Mouse (Mus musculus) forebrain, embryonic 11.5 days (tissue): Measurements from ENCODE around the gene Rex1bd. TPM values are rescaled to one million over a fixed set of nuclear protein-coding genes. Genes with fewer than 3 reads are reported as not detected.

Experiments
- ATAC-seq: fragments of 200-750 bp; cut with Nextera tagmentation; replicated peaks from 2 replicates; pipeline ENCODE4 v1.8.0; 2017; ENCODE audit warnings: moderate TSS enrichment; ENCODE audit not compliant: low FRiP score
- DNase-seq: peaks from one replicate; pipeline ENCODE4 v3.0.0-alpha.2; 2017; ENCODE audit warnings: low spot score
- H3K27ac ChIP-seq: fragments of 300-500 bp; sonication (generic); 2 replicates; pipeline ENCODE4 v1.5.1; 2014; ENCODE audit warnings: low read depth, low read length
- H3K27me3 ChIP-seq: fragments of 300-500 bp; sonication (generic); 2 replicates; pipeline ENCODE4 v1.6.1; 2014; ENCODE audit warnings: mild to moderate bottlenecking, low read length, mixed read lengths; ENCODE audit not compliant: control insufficient read depth, insufficient read depth
- H3K36me3 ChIP-seq: fragments of 300-500 bp; sonication (generic); 2 replicates; pipeline ENCODE4 v1.6.1; 2014; ENCODE audit warnings: mild to moderate bottlenecking, low read length, moderate library complexity, mixed read lengths; ENCODE audit not compliant: control insufficient read depth, insufficient read depth
- H3K4me1 ChIP-seq: fragments of 300-500 bp; sonication (generic); replicated peaks from 2 replicates; pipeline ENCODE4 v1.6.1; 2014; ENCODE audit warnings: low read length, mixed read lengths; ENCODE audit not compliant: control insufficient read depth, insufficient read depth
- H3K4me2 ChIP-seq: fragments of 300-500 bp; sonication (generic); 2 replicates; pipeline ENCODE4 v1.6.1; 2014; ENCODE audit warnings: low read depth, mild to moderate bottlenecking, low read length, moderate library complexity, mixed read lengths; ENCODE audit not compliant: severe bottlenecking
- H3K4me3 ChIP-seq: fragments of 300-500 bp; sonication (generic); 2 replicates; pipeline ENCODE4 v1.5.1; 2014; ENCODE audit warnings: low read depth, low read length
- H3K9ac ChIP-seq: fragments of 300-500 bp; sonication (generic); 2 replicates; pipeline ENCODE4 v1.6.1; 2014; ENCODE audit warnings: low read length
- H3K9me3 ChIP-seq: fragments of 300-500 bp; sonication (generic); 2 replicates; pipeline ENCODE4 v1.6.1; 2016; ENCODE audit warnings: low read length, mixed read lengths; ENCODE audit not compliant: control insufficient read depth
- WGBS: fragments of 180-500 bp; shearing (Covaris S2); extraction: QIAGEN DNeasy Blood & Tissue Kit; methylation state at CpG from one replicate; pipeline ENCODE4 v1.1.7; 2014; 5-methylcytosine and 5-hydroxymethylcytosine counted together
- polyA plus RNA-seq: library from polyadenylated mRNA; unstranded; fragments of >200 nt; fragmentation: Nextera tagmentation; extraction: Ambion mirVana; gene quantifications from 2 replicates; pipeline ENCODE4 v1.2.1, GENCODE M21; 2014

The Rex1bd gene
- polyA plus RNA-seq, 1 experiment from 2014 or later = 113 TPM

DNA sequence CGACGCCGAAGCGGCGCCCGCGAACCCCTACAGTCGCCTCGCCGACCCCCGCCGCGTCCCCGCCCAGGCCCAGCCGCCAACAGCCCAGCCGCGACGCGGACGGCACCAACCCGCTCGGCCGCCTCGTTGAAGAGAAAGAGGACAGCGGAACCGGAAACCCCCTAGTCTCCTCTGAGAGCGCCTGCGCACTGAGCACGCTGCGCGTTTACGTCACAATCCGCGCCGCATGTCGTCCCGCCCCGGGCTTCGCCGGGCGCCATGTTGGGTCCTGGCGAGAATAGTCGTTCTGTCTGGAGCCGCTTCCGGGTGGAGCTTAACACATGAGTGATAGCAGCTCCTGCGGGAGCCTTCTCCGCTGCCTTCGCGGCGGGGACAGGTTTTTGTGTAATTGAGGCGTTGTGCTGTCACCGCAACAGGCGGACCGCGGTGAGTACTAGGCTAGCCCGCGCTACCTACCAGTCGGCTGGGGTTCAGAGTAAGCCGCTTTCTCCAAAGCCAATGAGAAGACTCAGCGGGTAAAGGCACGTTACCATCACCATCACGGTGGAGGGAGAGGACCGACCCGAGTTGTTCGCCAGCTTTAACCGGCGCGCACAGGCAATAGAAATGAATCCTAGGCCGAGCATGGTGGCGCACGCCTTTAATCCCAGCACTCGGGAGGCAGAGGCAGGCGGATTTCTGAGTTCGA, 3.8 kb upstream of the Rex1bd start, which contains the start of gene Uba52:
Gene Uba52 (minus strand): TSS at position 574 of the 688 bp plus-strand sequence.
- Histone ChIP-seq H3K9me3 (no peaks in the 10 kb centered on the region), H3K4me3 (peak within 1 kb of the TSS; percentile 98), H3K27me3 (no peaks in the 10 kb centered on the region), H3K4me2 (peak within 1 kb of the TSS; percentile 76), H3K36me3 (peaks cover 12% of the 10 kb centered on the region; the same call in 1 of the 2 replicates), H3K9ac (peak within 1 kb of the TSS; percentile 97), H3K27ac (peak within 1 kb of the TSS; percentile 93), H3K4me1 (peaks cover 16% of the 10 kb centered on the region)
- ATAC-seq (peak; percentile 84), DNase-seq (peak; percentile 98)
- WGBS = 1% methylated on average over 74 of the region's 74 CpGs

DNA sequence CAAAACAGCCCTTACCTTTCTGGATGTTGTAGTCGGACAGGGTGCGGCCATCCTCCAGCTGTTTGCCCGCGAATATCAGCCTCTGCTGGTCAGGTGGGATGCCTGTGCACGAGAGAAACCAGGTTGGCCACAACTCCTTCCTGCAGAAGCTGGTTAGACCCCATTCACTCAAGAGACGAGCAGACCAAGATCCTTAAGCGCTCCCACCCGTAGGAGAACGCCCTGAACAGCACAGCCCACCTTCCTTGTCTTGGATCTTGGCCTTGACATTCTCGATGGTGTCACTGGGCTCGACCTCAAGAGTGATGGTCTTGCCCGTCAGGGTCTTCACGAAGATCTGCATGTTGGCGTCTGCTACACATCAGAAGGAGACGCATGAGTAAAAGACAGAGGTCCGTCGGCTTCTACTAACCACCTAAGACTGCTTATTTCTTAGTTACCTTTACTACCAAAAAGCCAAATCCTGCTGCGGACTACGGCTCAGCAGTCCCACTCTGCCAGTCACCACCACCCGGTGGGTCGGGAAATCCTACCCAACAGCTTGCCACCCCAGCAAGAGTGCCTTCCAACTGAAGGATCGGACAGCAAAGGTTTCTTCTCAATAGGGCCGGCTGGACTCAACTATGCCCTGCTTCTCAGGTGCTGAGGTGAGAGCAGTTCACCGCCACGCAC, 2.9 kb upstream of the Rex1bd start:
- Histone ChIP-seq H3K27ac (peak overlapping the region; percentile 93; the same call in 1 of the 2 replicates), H3K36me3 (peaks cover 12% of the 10 kb centered on the region; the same call in 1 of the 2 replicates), H3K4me3 (peak overlapping the region; percentile 98), H3K4me2 (peak overlapping the region; percentile 76), H3K4me1 (peaks cover 16% of the 10 kb centered on the region), H3K27me3 (no peaks in the 10 kb centered on the region), H3K9ac (peak overlapping the region; percentile 97), H3K9me3 (no peaks in the 10 kb centered on the region)
- no peak for ATAC-seq
- 14% methylated on average over 25 of the region's 25 CpGs for WGBS
- DNase-seq = no peak

DNA sequence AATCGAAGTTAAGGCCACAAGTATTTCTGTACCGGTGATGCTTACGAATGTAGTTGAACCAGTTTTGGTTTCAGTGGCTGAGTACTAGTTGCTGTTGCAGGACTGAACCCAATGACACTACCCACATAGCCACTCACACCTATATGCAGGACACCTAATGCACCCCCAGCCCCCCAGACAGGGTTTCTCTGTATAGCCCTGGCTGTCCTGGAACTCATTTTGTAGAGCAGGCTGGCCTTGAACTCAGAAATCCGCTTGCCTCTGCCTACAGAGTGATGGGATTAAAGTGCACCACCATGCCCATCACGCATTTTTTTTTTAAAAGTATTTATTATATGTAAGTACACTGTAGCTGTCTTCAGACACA, 458 bp upstream of the Rex1bd start:
- Histone ChIP-seq H3K27me3 (peaks cover 17% of the 10 kb centered on the region), H3K4me2 (no peak overlapping the region), H3K36me3 (peaks cover 7% of the 10 kb centered on the region; the same call in 1 of the 2 replicates), H3K27ac (no peak overlapping the region), H3K9ac (no peak overlapping the region), H3K9me3 (no peaks in the 10 kb centered on the region), H3K4me3 (no peak overlapping the region), H3K4me1 (peaks cover 20% of the 10 kb centered on the region)
- WGBS = 66% methylated on average over 5 of the region's 5 CpGs
- ATAC-seq (no peak), DNase-seq (no peak)

DNA sequence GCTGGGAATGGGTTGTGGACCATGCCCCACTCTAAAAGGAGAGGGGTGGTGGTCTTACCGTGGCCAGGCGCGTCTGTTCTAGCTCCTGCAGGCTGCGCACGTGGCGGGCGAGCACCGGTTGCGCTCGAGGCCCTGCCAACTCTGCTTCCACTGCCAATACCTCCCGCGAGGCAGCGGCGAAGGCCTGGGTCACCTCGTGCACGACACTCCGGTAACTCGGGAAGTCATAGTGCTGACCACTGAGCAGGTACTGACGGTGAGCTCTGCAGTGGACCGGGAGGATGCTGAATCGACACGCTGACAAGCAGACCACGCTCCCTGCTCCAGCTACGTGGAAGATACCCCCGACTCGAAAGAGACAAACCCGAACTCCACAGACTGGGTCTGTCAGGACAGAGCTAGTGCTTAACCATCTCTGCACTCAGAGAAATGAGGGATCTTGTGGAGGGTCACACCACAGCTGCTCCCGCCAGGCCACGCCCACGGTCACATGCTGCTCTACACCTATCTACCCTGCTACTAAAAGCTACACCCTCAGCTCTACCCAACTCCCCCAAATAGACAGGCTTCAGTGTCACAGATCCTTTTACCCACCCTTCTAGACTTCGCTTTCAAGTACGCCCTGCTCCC, 739 bp downstream of the Rex1bd start:
- Histone ChIP-seq H3K9ac (peak overlapping the region; percentile 83), H3K4me2 (peak overlapping the region; percentile 76), H3K27me3 (peaks cover 29% of the 10 kb centered on the region), H3K9me3 (no peaks in the 10 kb centered on the region), H3K4me3 (peak overlapping the region; percentile 62), H3K36me3 (peaks cover 7% of the 10 kb centered on the region; the same call in 1 of the 2 replicates), H3K27ac (peak overlapping the region; percentile 73), H3K4me1 (peaks cover 18% of the 10 kb centered on the region)
- no peak for DNase-seq
- 37% methylated on average over 32 of the region's 32 CpGs for WGBS
- peak; percentile 25; the same call in 1 of the 2 replicates for ATAC-seq

DNA sequence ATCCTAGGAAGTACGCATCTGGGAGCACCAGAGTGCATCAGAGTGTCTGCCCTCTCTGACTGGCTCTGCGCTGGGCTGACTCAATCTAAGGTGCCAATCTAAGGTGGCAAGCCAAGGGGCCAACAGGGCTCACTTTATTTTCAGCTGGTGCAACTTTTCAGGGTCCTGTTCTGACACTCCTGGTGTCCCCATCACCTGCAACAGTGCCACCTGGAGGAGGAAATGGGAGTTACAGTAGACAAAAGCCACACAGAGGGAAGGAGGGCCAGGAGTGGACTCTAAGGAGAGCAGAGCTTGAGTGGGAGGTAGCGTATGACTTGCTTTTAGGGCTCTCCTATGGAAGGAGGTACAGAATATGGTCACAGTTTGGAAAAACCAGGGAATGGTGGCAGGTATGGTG, 1.7 kb downstream of the Rex1bd start:
- Histone ChIP-seq H3K9me3 (no peaks in the 10 kb centered on the region), H3K27ac (no peak overlapping the region), H3K27me3 (peaks cover 38% of the 10 kb centered on the region), H3K36me3 (peaks cover 7% of the 10 kb centered on the region; the same call in 1 of the 2 replicates), H3K4me2 (no peak overlapping the region), H3K4me3 (no peak overlapping the region), H3K9ac (no peak overlapping the region), H3K4me1 (peaks cover 18% of the 10 kb centered on the region)
- DNase-seq = peak; percentile 85
- 69% methylated on average over 3 of the region's 3 CpGs for WGBS
- ATAC-seq = no peak

DNA sequence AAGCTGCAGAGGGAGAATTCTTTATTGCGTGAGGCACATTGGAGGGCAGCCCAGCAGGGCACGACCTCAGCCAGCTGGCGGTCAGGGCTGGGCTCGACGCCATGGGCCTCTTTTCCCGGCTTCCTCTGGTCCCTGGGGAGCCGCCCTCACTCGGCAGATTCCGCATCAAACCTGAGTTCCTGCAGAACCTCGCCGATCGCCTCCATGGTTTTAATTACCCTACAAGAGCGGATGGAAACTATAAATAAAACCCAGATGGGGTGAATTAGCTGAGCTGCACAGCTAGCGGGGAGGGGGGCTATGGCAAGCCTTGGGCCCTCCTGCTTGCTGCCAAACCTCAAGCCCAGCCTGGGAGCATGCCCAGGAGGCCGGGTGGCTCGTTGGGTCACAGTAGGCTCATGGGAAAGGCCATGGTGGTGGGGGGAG, 2.2 kb downstream of the Rex1bd start:
- Histone ChIP-seq H3K4me2 (no peak overlapping the region), H3K9me3 (no peaks in the 10 kb centered on the region), H3K27ac (no peak overlapping the region), H3K4me3 (no peak overlapping the region), H3K36me3 (peaks cover 7% of the 10 kb centered on the region; the same call in 1 of the 2 replicates), H3K4me1 (peaks cover 17% of the 10 kb centered on the region), H3K9ac (no peak overlapping the region), H3K27me3 (peaks cover 43% of the 10 kb centered on the region)
- DNase-seq (no peak), ATAC-seq (no peak)
- 58% methylated on average over 16 of the region's 16 CpGs for WGBS

DNA sequence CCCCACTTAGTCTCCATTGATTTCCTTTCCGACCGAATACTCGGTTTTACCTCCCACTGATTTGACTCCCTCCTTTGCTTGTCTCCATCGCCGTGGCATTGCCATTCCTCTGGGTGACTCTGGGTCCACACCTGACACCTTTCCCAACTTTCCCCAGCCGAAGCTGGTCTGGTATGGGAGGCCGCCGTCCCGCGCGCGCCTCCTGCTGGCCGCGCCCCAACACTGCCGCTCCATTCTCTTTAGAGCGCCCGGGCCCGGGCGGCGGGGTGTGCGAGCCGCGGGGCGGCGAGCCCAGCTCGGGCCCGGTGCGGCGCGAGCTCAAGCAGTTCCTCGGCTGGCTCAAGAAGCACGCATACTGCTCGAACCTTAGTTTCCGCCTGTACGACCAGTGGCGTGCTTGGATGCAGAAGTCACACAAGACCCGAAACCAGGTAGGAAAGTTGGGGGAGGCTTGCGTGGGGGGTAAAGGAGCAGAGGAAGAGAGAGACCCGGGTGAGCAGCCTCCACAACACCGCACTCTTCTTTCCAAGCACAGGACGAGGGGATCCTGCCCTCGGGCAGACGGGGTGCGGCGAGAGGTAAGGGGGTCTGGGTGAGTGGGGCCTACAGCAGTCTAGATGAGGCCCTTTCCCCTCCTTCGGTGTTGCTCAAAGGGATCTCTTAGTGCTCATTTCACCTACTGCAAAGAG, 3.3 kb downstream of the Rex1bd start:
- 10% methylated on average over 46 of the region's 46 CpGs for WGBS
- DNase-seq (peak; percentile 86), ATAC-seq (0 out of 2 replicates have a peak, but pooled peaks have one; percentile 11)
- peaks cover 8% of the 10 kb centered on the region for H3K4me1 ChIP-seq
- H3K4me3 ChIP-seq = no peak overlapping the region
- H3K27ac ChIP-seq = no peak overlapping the region
- peaks cover 53% of the 10 kb centered on the region for H3K27me3 ChIP-seq
- H3K36me3 ChIP-seq = peaks cover 7% of the 10 kb centered on the region; the same call in 1 of the 2 replicates
- peak overlapping the region; percentile 18; the same call in 1 of the 2 replicates for H3K4me2 ChIP-seq
- H3K9me3 ChIP-seq = no peaks in the 10 kb centered on the region
- no peak overlapping the region for H3K9ac ChIP-seq

DNA sequence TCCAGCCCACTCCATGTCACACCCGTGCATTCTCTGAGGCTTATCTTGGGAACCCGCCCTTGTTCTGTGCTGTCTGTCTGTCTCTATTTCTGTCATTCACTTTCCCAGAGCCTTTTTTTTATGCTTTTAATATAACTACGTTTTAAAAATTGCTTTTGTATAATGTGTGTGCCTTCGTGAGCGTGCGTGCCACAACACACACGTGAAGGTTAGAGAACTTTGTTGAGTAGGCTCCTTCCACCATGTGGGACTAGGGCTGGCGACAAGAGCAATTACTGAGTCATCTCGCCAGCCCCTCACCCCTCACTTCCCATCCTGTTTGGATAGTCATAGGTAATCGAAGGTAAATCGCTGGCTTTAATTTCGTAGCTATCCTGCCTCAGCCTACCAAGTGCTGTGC, 4.0 kb downstream of the Rex1bd start:
- no peak overlapping the region for H3K9ac ChIP-seq
- no peak overlapping the region for H3K4me3 ChIP-seq
- peaks cover 58% of the 10 kb centered on the region for H3K27me3 ChIP-seq
- DNase-seq (no peak), ATAC-seq (no peak)
- peaks cover 8% of the 10 kb centered on the region for H3K4me1 ChIP-seq
- H3K36me3 ChIP-seq = peaks cover 3% of the 10 kb centered on the region; the same call in 1 of the 2 replicates
- H3K4me2 ChIP-seq = no peak overlapping the region
- H3K27ac ChIP-seq = no peak overlapping the region
- no peaks in the 10 kb centered on the region for H3K9me3 ChIP-seq
- WGBS = 27% methylated on average over 12 of the region's 12 CpGs
